8 mouse cellular contexts compared by ENCODE assay signal in the genomic region with DNA sequence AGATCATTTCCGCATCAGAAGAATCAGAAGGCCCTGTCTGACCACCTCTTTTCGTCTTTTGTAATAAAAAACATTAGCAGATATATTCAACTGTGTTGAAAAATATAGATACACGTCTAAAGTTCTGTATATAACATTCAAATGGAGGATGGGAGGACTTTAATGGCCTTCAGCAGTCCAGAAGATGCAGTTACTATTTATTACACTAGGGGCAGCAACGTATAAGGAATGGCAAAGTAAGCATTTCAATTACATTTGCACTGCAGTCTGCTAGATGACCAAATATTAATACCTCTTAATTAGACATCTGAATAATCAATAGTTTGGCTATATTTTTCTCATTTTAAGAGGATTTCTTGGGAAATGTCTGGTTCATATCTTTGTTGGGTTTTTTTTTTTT. TPM values are rescaled to one million over a fixed set of nuclear protein-coding genes. Genes with fewer than 3 reads are reported as not detected.
DNase-seq lines count a peak whose midpoint lies in the region; ATAC-seq and TF ChIP-seq lines count a peak whose summit lies in the region.

No protein-coding gene starts in this region.

- no peak for TF ChIP-seq POLR2A in brain, embryonic 14.5 days (IDR thresholded peaks at IDR 0.05; ENCODE audit: borderline replicate concordance, extremely low read depth, insufficient read depth, insufficient read length, poor library complexity, severe bottlenecking)

- TF ChIP-seq CTCF in brain, embryonic 14.5 days (IDR thresholded peaks at IDR 0.05; ENCODE audit: borderline replicate concordance, extremely low read depth, insufficient read depth, insufficient read length), result 0 out of 2 replicates have a peak, but pooled peaks have one; percentile 20

- ATAC-seq in inflammation-experienced regulatory T-cells, adult 6 months, result peak; percentile 73
- ATAC-seq in neutrophil, adult 5-6 weeks (ENCODE audit: extremely low read depth, insufficient number of reproducible peaks, low FRiP score, poor library complexity, severe bottlenecking), result 0 out of 2 replicates have a peak, but pooled peaks have one; percentile 44

- DNase-seq in adrenal gland, postnatal 10 days, result peak; percentile 6
- no peak for DNase-seq in adrenal gland, adult 8-10 months
- peak; percentile 81 for DNase-seq in layer of hippocampus, adult 9-10 months (ENCODE audit: low spot score)
- DNase-seq in layer of hippocampus, postnatal 10 days (ENCODE audit: low spot score in 2 of 2), result no peak
- peak; percentile 78 for DNase-seq in brain, embryonic 14.5 days (ENCODE audit: low read depth)
- DNase-seq in ovary, postnatal 10 days (ENCODE audit: low spot score), result no peak

RNA-seq across cellular contexts. Expression of a gene that starts 36.5 kb away (rescaled TPM):
- total RNA-seq in adrenal gland, postnatal 10 days (2021), result 10 to 100 TPM; 65.6 to 83.7 TPM
- 10 to 100 TPM in 3 of 4 experiments, 1 to 10 TPM in 1; 8.0 to 29.2 (median 11.0) TPM for total RNA-seq in adrenal gland, adult 8-10 months (2022)
- total RNA-seq in layer of hippocampus, postnatal 10 days (2021), result 10 to 100 TPM; 10.7 to 12.4 TPM
- polyA plus RNA-seq in brain, embryonic 14.5 days (2012; rRNA removed), result 12.0 and 22.9 TPM in 2 replicates
- polyA plus RNA-seq in inflammation-experienced regulatory T-cells, adult 6 months (2017; shearing (Covaris generic)), result 1 to 10 TPM in 2 of 3 experiments, under 1 TPM in 1; 0.93 to 4.9 (median 4.8) TPM
- 348 and 355 TPM in 2 replicates for total RNA-seq in neutrophil, adult 5-6 weeks (2017)

RNA-seq across cellular contexts. Expression of a gene that starts 51.7 kb away (rescaled TPM):
- total RNA-seq in adrenal gland, postnatal 10 days (2021), result 10 to 100 TPM; 18.8 to 23.7 TPM
- total RNA-seq in adrenal gland, adult 8-10 months (2022), result 10 to 100 TPM; 21.1 to 29.4 (median 28.0) TPM
- total RNA-seq in layer of hippocampus, postnatal 10 days (2021), result 10 to 100 TPM; 52.7 to 55.4 TPM
- 57.9 and 59.9 TPM in 2 replicates for polyA plus RNA-seq in brain, embryonic 14.5 days (2012; rRNA removed)
- 10 to 100 TPM; 17.4 to 23.6 (median 18.4) TPM for polyA plus RNA-seq in inflammation-experienced regulatory T-cells, adult 6 months (2017; shearing (Covaris generic))
- 7.6 and 12.3 TPM in 2 replicates for total RNA-seq in neutrophil, adult 5-6 weeks (2017)

Comparison
In these comparisons a context has a peak if more than half of its experiments do, and no peak if none do; other contexts are left out.
1. DNase-seq: peak in adrenal gland, postnatal 10 days (single experiment), layer of hippocampus, adult 9-10 months (single experiment) and brain, embryonic 14.5 days (single experiment); none in adrenal gland, adult 8-10 months (single experiment), layer of hippocampus, postnatal 10 days (0 of 2) and ovary, postnatal 10 days (single experiment).